Mouse (Mus musculus): Measurements from ENCODE around the gene Napa. TPM values are rescaled to one million over a fixed set of nuclear protein-coding genes. Genes with fewer than 3 reads are reported as not detected.
A peak's percentile ranks its signal among the peaks of the same experiment; 100 is the strongest.

Napa gene
- total RNA-seq (2021) = 100 to 1,000 TPM; 143 to 167 TPM
- long read RNA-seq, experiment 1, transcript Napa-201 (11 exons, 2,517 nt) = major isoform, 266 of 317 reads
- long read RNA-seq, experiment 1, partial matches to known transcripts = 27 of 317 reads
- long read RNA-seq, experiment 1, other reads (novel, unspliced or antisense) = 23 of 317 reads
- long read RNA-seq, experiment 2, transcript Napa-201 (11 exons, 2,517 nt) = major isoform, 101 of 128 reads
- long read RNA-seq, experiment 2, partial matches to known transcripts = 1 of 128 reads
- long read RNA-seq, experiment 2, other reads (novel, unspliced or antisense) = 26 of 128 reads

- DNase-seq = peak; percentile 99
Measured at GRCm38 (mm10) chr7:16098021-16099017, at the start of gene Napa. Gene Napa (plus strand): TSS chr7:16098458.

- peak in 1 of 2 experiments; percentile 38 for DNase-seq
Measured at GRCm38 (mm10) chr7:16048675-16049575, 49.3 kb upstream of the Napa start.

DNA sequence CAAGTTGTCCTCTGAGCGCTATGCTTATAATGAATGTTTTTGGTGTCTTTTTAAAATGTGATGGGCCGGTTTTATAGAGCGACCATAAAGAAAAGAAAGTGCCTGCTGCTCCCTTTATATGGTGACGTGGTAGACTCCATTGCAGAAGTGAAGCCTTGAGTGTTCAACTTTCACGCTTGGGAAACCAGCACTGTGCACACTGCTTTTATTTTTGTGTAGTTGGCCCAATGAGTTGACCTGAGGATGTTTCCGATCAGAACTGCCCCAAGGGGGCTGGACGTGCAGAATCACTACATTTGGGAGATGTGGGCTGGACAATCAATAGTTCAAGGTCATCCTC, 48.7 kb upstream of the Napa start:
- no peak for DNase-seq

- no peak for DNase-seq
Measured at GRCm38 (mm10) chr7:16050600-16050999, 47.7 kb upstream of the Napa start.

DNA sequence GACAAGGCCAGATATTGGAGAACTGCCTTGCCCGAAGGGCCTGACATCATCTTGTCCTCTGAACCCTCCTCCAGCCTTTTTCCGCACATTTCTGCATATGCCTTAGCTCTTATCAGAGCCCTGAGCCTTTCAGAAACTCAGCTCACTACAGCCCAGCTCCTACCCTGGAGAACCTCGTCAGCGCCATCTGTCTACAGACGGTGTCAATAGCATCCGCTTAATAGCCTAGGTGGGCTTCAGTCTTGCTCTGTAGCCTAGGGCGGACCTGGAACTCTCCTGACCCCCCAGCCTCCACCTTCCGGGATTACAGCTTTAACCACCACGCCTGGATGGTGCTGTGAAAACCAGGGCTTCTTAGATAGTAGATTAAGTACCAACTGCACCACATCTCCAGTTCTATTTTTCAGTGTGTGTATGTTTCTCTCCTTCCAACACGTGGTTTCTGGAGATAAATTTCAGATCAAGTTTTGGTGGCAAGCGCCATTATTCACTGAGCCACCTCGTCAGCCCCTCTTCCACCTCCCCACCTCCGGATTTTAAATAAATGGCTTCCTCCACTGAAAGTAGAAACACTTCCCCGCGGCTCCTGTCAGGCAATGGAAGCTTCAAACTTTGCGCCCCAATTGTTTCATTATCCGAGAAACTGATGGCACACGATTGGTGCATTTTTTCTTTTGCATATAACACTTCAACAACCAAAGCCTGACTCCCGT, 46.2 kb upstream of the Napa start:
- peak; percentile 82 to 85 for DNase-seq

GRCm38 (mm10) chr7:16052684-16053083, 45.6 kb upstream of the Napa start:
- peak; percentile 96 to 97 for DNase-seq

GRCm38 (mm10) chr7:16053105-16053504, 45.2 kb upstream of the Napa start:
- no peak for DNase-seq

GRCm38 (mm10) chr7:16054966-16055365, 43.3 kb upstream of the Napa start:
- DNase-seq = no peak

GRCm38 (mm10) chr7:16055665-16056064, 42.6 kb upstream of the Napa start:
- no peak for DNase-seq

DNA sequence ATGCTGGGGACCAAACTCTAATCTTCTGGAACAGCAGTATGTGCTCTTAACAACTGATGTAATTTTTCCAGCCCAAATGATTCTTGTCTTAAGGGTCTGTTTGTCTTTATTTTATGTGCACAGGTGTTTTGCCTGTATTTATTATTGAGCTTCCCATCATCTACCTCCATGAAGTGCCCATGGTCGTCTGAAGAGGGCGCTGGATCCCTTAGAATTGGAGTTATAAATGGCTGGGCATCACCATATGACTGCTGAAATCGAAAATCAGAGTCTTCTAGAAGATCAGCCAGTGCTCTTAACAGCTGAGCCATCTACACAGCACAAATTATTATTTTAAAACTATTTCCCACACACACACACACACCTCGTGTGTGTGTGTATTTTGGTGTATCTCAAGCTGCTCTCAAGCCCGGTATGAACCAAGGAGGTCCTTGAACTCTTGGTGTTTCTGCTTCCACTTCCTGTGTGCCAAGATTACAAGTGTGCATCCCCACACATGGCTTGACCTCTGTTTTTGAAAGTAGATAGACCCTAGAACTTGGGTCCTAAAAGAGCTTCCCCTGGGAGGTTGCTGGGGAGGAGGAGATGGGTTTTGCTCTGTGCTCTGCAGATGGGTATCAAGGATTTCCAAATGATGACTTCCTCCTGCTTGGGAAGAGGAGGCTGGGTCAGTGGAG, 41.7 kb upstream of the Napa start:
- peak; percentile 49 to 63 for DNase-seq

- DNase-seq = no peak
Measured at GRCm38 (mm10) chr7:16057136-16057534, 41.1 kb upstream of the Napa start.

DNA sequence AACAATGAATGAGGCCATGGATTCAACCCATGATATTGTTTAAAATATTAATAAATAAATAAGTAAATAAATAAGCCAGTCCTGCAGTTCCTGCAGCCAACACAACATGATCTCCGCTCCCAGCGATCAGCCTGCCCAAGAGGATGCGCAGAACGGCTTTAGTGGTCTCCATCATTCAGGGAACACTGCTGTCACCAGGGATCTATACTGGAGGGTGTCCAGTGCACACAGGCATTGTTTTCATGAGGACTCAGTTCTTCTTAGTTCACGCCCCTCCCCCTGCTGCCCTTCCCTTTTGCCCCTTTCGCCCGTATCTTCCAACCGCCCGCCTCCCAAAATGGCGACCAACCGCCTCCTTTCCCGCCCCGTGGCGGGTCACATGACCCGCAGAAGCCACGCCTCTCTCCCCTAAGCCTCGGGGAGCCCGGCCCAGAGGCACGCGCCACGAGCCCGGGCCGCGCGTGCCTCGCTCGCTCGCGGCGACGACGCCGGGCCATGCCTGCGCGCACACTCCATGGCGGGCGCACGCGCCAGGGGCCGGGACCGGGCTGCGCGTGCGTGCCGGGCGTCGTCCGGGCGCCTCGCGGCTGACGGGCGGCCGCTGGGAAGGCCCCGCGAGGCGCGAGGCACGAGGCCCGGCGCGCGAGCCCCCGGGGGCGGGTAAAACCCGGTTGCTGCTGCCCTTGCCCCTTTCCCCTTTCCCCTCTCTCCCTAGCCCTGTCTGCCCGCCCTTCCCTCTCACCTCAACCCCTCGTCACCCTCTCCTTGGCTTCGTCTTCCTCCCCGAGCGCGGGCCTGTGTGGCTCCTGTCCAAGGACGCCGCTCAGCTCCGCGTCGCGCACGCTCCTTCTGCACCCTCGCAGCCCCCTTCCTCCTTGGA, 36.8 kb upstream of the Napa start, which contains the start of gene Zfp541:
Gene Zfp541, plus strand, starts transcription at position 596 of the 880 bp plus-strand sequence.
- DNase-seq = no peak

DNA sequence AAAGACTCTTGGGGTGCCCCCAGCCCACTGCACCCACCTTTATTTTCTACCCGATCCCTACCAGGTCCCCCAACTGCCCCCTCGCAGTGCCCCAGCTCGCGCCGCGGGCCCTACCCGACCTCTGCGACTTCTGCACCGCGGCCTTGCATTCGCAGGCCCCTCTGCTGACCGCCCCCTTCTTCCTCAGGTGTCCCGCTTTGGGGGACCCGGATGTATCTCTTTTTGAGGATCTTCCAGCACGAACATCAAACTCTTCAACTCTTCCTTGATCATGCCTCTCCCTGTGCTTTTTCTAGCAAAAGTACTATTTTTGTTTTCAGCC, 36.2 kb upstream of the Napa start:
- DNase-seq = no peak

DNA sequence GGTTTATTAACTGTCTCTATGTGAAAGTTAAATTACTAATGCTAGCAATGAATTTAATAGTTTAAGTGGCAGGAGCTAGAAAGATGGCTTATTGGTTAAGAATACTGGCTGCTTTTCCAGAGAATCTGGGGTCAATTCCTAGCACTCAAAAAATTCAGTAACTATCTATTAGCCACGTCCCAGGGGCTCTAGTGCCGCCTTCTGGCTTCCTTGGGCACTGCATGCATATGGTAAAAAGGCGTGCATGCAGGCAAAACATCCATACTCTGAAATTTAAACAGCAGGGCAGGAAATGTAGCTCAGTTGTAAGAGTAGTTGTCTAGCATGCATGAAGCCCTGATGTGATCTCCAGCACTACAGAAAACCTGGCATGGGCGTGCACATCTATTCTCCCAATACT, 34.8 kb upstream of the Napa start:
- no peak for DNase-seq

GRCm38 (mm10) chr7:16070846-16071245, 27.4 kb upstream of the Napa start:
- DNase-seq = no peak

- DNase-seq = peak in 1 of 2 experiments; percentile 5
Measured at GRCm38 (mm10) chr7:16071906-16072305, 26.4 kb upstream of the Napa start.

DNA sequence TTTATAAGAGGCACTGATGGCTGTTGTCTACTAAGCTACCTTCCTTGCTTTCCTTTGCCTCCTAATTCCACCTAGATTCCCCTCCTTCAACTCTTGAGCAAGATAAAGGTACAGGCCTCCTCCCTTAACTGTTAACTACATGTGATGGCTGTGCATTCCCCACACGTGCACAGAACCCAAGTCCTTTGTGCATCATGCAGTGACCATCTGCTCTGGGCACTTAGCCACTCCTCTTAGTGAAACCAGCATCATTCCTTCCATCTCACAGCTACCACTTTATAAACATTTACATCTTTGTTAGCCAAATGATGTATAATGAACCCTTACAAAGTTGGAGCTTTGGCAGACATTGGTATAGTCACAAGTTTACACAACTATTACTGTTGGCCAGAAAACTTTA, 18.3 kb upstream of the Napa start:
- DNase-seq = no peak

DNA sequence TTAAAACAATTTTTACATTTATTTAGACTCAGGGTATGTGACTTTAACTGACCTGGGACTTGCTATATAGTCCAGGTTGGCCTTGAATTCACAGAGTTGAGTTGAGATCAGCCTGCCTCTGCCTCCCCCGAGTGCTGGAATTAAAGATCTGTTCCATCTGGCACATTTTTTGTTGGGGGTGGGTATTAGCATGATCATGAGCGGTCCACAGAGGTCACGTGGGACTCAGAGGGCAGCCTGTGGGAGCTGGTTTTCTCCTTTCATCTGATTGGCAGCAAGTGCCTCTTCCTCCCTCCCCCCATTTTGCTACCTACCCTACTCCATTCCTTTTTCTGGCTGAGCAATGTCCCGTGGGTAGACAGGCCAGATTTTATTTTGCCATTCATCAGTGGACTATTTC, 17.7 kb upstream of the Napa start:
- DNase-seq = no peak

DNA sequence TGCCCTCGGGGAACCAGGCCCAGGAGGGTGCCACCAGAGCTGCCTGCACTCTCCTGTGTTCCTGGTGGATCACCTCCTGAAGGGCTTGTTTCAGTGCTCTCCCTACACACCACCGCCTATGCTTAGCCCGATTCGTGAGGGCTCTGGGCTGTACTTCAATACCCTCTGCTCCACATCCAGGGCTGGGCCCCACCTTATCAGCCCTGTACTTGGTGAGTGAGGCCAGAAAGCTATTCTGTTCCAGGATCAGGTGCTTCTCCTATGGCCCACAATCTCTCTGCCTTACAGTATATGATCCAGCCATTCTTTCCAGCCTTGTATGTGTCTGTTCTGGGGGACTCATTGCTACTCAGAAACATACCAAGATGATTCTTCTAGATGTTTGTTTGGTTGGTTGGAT, 14.9 kb upstream of the Napa start:
- DNase-seq = no peak

GRCm38 (mm10) chr7:16087587-16087986, 10.7 kb upstream of the Napa start:
- DNase-seq = no peak
